Mouse (Mus musculus) MEL (cell line): ENCODE measurements around the gene Ankfy1.

ENCODE experiments used
- CTCF ChIP-seq, 3 experiments: IDR thresholded peaks in 2 of 3; conservative IDR thresholded peaks in 1 of 3; 2 replicates each; pipeline ENCODE4 v1.5.1; 2011 to 2012; ENCODE audit warnings: low read length in 3 of 3, low read depth in 2 of 3, mild to moderate bottlenecking in 2 of 3, improper control_type of control experiment in 1 of 3, inconsistent platforms in 1 of 3, mixed read lengths in 1 of 3, moderate library complexity in 1 of 3; ENCODE audit not compliant: control insufficient read depth in 1 of 3, insufficient read depth in 1 of 3, poor library complexity in 1 of 3, severe bottlenecking in 1 of 3
- EP300 ChIP-seq, 2 experiments: IDR thresholded peaks; 2 replicates each; pipeline ENCODE4 v1.6.1; 2011; ENCODE audit warnings: improper control_type of control experiment in 2 of 2, low read length in 2 of 2, low read depth in 1 of 2, mild to moderate bottlenecking in 1 of 2
- MYB ChIP-seq: IDR thresholded peaks from 2 replicates; pipeline ENCODE4 v1.6.1; 2011; ENCODE audit warnings: mild to moderate bottlenecking, low read depth, low read length, improper control_type of control experiment
- POLR2A ChIP-seq, 2 experiments: IDR thresholded peaks; 2 replicates each; pipeline ENCODE4 v1.6.1; 2011 to 2012; ENCODE audit warnings: low read length in 2 of 2, mild to moderate bottlenecking in 2 of 2, control low read depth in 1 of 2, improper control_type of control experiment in 1 of 2, low read depth in 1 of 2, moderate library complexity in 1 of 2; ENCODE audit not compliant: control insufficient read depth in 1 of 2, insufficient read depth in 1 of 2, poor library complexity in 1 of 2
- SIN3A ChIP-seq: IDR thresholded peaks from 2 replicates; pipeline ENCODE4 v1.6.1; 2012; ENCODE audit warnings: low read length, improper control_type of control experiment, inconsistent platforms
- UBTF ChIP-seq: IDR thresholded peaks from 2 replicates; pipeline ENCODE4 v1.6.1; 2012; ENCODE audit warnings: low read depth, mild to moderate bottlenecking, inconsistent platforms, low read length, improper control_type of control experiment, moderate library complexity, borderline replicate concordance; ENCODE audit not compliant: insufficient read depth
- ZMIZ1 ChIP-seq: IDR thresholded peaks from 2 replicates; pipeline ENCODE4 v1.6.1; 2012; ENCODE audit warnings: low read depth, mild to moderate bottlenecking, inconsistent platforms, low read length, improper control_type of control experiment, moderate library complexity

- TF ChIP-seq CTCF (IDR thresholded peaks at IDR 0.05 in 2 of 3, conservative IDR thresholded peaks at IDR 0.05 in 1 of 3; ENCODE audit: control insufficient read depth in 1 of 3, insufficient read depth in 1 of 3, low read depth in 2 of 3, low read length in 3 of 3, poor library complexity in 1 of 3, severe bottlenecking in 1 of 3) (no peak), SIN3A (peak; percentile 62; the same call in 1 of the 2 replicates), MYB (no peak), UBTF (no peak), ZMIZ1 (no peak), EP300 (IDR thresholded peaks at IDR 0.05; ENCODE audit: low read depth in 1 of 2, low read length in 2 of 2) (peak in 1 of 2 experiments; percentile 55; a peak in 1 of 4 replicates), POLR2A (IDR thresholded peaks at IDR 0.05; ENCODE audit: control insufficient read depth in 1 of 2, insufficient read depth in 1 of 2, low read depth in 1 of 2, low read length in 2 of 2, poor library complexity in 1 of 2) (no peak)
Observed at GRCm38 (mm10) chr11:72692353-72692752, 2.5 kb downstream of the Ankfy1 start.
